In the genomic region with DNA sequence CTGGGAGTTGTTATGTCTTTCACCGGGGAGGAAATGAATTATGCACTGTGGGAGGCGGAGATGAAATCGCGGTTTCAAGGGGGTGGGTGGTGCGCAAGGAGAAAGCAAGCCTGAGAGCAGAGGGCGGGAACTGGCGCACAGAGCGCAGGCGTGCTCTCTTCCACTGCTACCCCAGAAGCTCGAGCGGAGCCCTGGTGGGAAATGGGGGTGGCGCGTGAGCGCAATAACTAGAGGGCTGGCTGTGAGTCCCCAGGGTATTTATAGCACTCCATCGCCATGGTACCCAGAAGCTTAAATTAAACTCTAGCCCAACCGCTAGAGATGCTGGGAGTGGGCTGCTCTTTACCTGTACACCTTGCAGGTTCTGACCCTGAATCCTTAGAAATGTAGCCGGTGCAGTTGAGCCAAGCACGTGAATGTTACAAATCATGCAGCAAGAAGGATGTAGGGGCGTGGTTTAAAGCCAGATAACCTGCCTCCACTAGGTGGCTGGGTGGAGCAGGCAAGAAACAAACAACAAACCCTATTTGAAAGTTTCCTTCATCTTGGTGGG, we compare ENCODE assay signal across 9 mouse cellular contexts. TPM values are rescaled to one million over a fixed set of nuclear protein-coding genes. Genes with fewer than 3 reads are reported as not detected.
DNase-seq lines count a peak whose midpoint lies in the region; ATAC-seq and TF ChIP-seq lines count a peak whose summit lies in the region.
"Had no signal": no experiment of that assay in that cellular context is flagged by ENCODE, and none has a peak within 500 bp of the region (broad histone marks: within the 10 kb centered on the region; RNA-seq: fewer than 3 reads in every experiment).

No protein-coding gene starts in this region.

- WGBS in embryonic facial prominence, embryonic 15.5 days, result under 1% methylated on average over 19 of the region's 19 CpGs
- WGBS in hindbrain, postnatal 0 days, result 2% methylated on average over 19 of the region's 19 CpGs

- H3K9me3 ChIP-seq in embryonic facial prominence, embryonic 15.5 days (replicated peaks), result no peaks in the 10 kb centered on the region
- H3K9me3 ChIP-seq in hindbrain, postnatal 0 days (ENCODE audit: low read length), result no peaks in the 10 kb centered on the region

- H3K27me3 ChIP-seq in embryonic facial prominence, embryonic 15.5 days, result no peaks in the 10 kb centered on the region; the same call in 1 of the 2 replicates
- no peaks in the 10 kb centered on the region for H3K27me3 ChIP-seq in hindbrain, postnatal 0 days (ENCODE audit: insufficient read depth, low read length)

- TF ChIP-seq CTCF in hindbrain, postnatal 0 days (IDR thresholded peaks at IDR 0.05; ENCODE audit: low read depth), result peak; percentile 52

- 0 out of 2 replicates have a peak overlapping the region, but pooled peaks have one; percentile 34 for H3K27ac ChIP-seq in embryonic facial prominence, embryonic 15.5 days (replicated peaks)
- peak overlapping the region; percentile 62; the same call in 1 of the 2 replicates for H3K27ac ChIP-seq in hindbrain, postnatal 0 days

- DNase-seq in CD4-positive, CD25-positive, alpha-beta regulatory T cell, adult 2 months (ENCODE audit: low read depth, low spot score), result peak; percentile 60
- DNase-seq in T-cell, adult 2 months (ENCODE audit: low spot score), result peak; percentile 65
- peak; percentile 75 for DNase-seq in hindbrain, postnatal 0 days (ENCODE audit: low spot score)
- DNase-seq in left cerebral cortex, adult 11 months (ENCODE audit: low spot score), result peak; percentile 89
- peak; percentile 58 for DNase-seq in lung, postnatal 25 days (ENCODE audit: low spot score)
- peak; percentile 73 for DNase-seq in right cerebral cortex, postnatal 4 days
- no peak for DNase-seq in gastrocnemius, postnatal 25 days

- H3K4me1 ChIP-seq in embryonic facial prominence, embryonic 15.5 days, result peaks cover 9% of the 10 kb centered on the region; the same call in 1 of the 2 replicates
- H3K4me1 ChIP-seq in hindbrain, postnatal 0 days (ENCODE audit: insufficient read depth, low read length), result no peaks in the 10 kb centered on the region

- H3K4me2 ChIP-seq in embryonic facial prominence, embryonic 15.5 days (replicated peaks), result peak overlapping the region; percentile 52
- peak overlapping the region; percentile 58 for H3K4me2 ChIP-seq in hindbrain, postnatal 0 days (ENCODE audit: low read depth, low read length)

- ATAC-seq in embryonic facial prominence, embryonic 15.5 days (ENCODE audit: insufficient number of reproducible peaks, low FRiP score, low TSS enrichment, low read depth), result peak; percentile 83
- ATAC-seq in hindbrain, postnatal 0 days, result peak; percentile 80

- no peak overlapping the region for H3K9ac ChIP-seq in embryonic facial prominence, embryonic 15.5 days
- H3K9ac ChIP-seq in hindbrain, postnatal 0 days (replicated peaks; ENCODE audit: low read length), result peak overlapping the region; percentile 37; the same call in 1 of the 2 replicates

- no peaks in the 10 kb centered on the region for H3K36me3 ChIP-seq in embryonic facial prominence, embryonic 15.5 days
- no peaks in the 10 kb centered on the region for H3K36me3 ChIP-seq in hindbrain, postnatal 0 days (ENCODE audit: insufficient read depth, low read length)

- peak overlapping the region; percentile 23 for H3K4me3 ChIP-seq in embryonic facial prominence, embryonic 15.5 days (replicated peaks)
- H3K4me3 ChIP-seq in hindbrain, postnatal 0 days (ENCODE audit: low read length), result peak overlapping the region; percentile 29
- H3K4me3 ChIP-seq: erythroblast, embryonic 14.5 days had no signal

RNA-seq across cellular contexts. Expression of a gene that starts 5.6 kb away (rescaled TPM):
- polyA plus RNA-seq in embryonic facial prominence, embryonic 15.5 days (2015; fragmentation: Nextera tagmentation; extraction: Ambion mirVana), result 6.9 and 7.2 TPM in 2 replicates
- 17.8 and 20.4 TPM in 2 replicates for total RNA-seq in hindbrain, postnatal 0 days (2014; rRNA removed)
- 8.6 and 9.0 TPM in 2 replicates for polyA plus RNA-seq in hindbrain, postnatal 0 days (2015; fragmentation: Nextera tagmentation; extraction: Ambion mirVana)
- total RNA-seq in gastrocnemius, postnatal 25 days (2021), result under 1 TPM in 1 of 2 experiments, not detected in 1; 0.32 TPM

Comparison
In these comparisons a context has a peak if more than half of its experiments do, and no peak if none do; other contexts are left out.
1. RNA of a gene that starts 5.6 kb away (total RNA-seq): 17.8 to 20.4 TPM in hindbrain, postnatal 0 days; 0.32 TPM in gastrocnemius, postnatal 25 days; every median in the first group is over 10 times any median in the second.